Mouse (Mus musculus): Measurements from ENCODE around the gene Gnptg. TPM values are rescaled to one million over a fixed set of nuclear protein-coding genes. Genes with fewer than 3 reads are reported as not detected.

Gnptg gene
- total RNA-seq, 2 experiments from 2014 or later, result 54.6 to 56.0 TPM

DNA sequence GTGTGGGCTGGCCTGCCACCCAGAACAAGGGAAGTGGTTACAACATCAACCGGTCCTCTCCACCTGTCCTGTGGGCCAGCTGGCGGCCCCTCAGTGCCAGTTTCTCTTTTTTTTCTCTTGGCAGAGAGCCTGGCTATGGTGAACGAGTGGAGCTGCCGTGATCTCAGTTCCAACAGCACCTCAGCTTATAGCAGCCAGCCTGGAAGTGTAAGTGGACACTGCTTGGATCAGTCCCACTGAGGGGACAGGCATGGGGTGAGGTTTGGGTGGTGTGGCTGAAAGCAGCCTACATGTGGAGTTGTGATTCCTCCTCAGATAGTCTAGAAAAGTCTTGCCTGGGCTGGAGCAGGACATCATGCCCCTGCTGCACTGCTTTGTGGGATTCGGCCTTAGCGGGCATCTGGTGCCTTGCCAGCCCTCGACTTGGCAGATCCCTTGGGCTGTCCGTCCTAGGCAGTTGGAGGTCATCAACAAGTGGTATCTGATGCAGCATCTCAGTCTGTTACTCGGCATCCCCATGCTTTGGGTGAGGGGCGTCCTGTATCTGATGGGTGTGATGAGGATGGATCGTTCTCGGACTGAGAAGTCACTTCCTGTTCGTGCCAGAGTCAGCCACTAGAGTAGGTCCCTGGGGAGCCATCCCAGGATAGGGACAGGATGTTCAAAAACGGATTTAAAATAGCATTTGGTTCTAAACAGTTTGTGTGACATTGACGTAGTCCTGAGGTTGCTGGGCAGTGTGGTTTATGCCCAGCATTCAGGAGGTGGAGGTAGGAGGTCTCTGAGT lies 29.1 kb downstream of the Gnptg start:
- no peak for DNase-seq
- intact Hi-C loops (cut with DNase I), result no loop called here

DNA sequence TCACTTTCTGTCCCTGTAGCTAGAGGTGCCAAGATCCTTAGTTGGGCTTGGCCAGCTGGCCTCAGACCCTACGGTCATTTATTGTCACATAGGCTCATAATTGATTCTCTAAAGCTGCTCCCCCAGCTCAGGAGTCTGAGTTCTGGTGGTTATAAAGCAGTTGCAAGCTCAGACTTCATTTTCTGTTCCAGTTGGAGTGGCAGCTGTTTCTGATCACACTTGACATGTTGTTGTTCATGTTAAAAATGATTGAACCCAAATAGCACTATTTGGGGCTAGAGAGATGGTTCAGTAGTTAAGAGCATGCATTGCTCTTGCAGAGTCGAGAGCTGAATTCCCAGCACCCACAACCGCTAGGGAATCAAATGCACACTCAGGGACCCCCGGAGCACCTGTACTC lies 29.9 kb downstream of the Gnptg start:
- intact Hi-C loops (cut with DNase I), result no loop called here
- no peak for DNase-seq

DNA sequence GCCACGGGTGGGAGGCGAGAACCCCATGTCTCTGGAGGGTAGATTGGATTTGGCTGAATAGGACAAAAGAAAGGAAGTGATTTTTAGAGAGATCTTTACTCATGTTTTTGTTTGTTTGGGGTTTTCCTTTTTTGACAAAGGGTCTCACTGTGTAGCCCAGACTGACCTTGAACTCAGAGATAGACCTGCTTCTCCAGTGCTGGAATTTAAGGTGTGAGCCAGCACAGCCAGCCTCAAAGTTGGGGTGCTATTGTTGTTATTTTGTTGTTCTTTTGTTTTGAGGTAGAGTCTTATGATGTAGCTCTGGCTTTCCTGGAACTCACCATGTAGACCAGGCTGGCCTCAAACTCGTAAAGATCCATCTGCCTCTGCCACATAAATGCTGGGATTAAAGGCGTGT lies 37.5 kb downstream of the Gnptg start:
- DNase-seq, result no peak

DNA sequence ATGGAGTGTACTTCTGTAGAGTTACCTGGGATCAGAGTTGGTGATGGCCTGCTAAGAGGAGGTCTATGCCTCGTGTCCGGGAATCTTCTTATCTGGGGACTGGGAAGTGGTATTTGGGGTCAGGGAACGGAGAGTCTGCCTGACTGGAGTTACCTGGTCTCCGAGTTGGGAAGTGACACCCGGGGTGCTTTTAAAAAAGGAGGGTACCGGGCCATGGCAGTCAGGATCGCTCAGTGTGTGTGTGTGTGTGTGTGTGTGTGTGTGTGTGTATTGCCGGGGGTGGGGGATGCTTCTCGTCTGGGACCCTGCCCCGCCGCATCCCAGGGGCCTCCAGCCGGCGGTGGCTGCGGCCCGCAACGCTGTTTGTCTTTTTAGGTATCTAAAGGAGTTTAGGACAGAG lies 50.8 kb downstream of the Gnptg start:
- no peak for DNase-seq
- intact Hi-C loops (cut with DNase I), result no loop called here

More for the DNA sequence above, 37.5 kb downstream of the Gnptg start:
- intact Hi-C loops (cut with DNase I), result no loop called here

DNA sequence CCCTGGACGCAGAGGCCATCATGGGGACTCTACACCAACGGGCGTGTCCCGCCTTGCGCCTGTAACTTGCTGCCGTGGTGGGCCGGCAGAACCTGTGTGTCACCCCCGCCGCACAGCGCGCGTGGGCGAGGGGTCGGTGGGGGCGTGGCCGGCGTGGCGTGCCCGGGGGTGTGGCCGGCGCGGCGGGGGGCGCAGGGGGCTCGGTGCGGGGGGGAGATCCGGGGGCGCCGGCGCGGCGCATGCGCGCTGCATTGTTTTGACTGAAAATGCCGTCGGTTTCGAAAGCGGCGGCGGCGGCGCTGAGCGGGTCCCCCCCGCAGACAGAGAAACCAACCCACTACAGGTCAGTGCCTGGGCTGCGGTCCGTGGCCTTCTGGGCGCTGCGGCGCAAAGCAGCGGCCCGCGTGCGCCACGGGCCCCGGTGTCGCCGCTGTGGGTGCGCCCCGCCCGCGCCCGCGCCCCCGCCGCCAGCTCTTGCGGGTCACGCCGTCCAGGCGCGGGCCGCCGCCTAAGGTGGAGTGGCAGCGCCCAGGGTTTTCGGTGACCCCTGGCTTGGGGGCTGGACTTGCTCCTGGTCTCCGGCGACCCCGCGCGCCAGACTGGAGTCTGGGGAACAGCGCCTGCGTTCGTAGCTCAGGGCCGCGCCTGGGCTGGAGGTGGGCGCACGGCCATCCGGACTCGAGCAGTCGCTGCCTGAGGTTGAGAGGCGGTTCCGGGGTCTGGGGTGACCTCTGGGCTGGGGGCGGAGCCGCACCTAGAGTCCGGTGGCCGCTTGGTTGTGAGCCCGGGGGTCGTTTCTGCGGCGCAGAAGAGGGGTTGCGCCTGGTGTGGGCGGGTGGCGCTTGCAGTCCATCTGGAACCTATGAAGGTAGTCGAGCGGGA lies 51.5 kb downstream of the Gnptg start, which contains the start of gene Unkl:
Gene Unkl (plus strand): TSS at position 248 of the 882 bp plus-strand sequence.
- peak; percentile 81 for DNase-seq
- intact Hi-C loops (cut with DNase I), result no loop called here

DNA sequence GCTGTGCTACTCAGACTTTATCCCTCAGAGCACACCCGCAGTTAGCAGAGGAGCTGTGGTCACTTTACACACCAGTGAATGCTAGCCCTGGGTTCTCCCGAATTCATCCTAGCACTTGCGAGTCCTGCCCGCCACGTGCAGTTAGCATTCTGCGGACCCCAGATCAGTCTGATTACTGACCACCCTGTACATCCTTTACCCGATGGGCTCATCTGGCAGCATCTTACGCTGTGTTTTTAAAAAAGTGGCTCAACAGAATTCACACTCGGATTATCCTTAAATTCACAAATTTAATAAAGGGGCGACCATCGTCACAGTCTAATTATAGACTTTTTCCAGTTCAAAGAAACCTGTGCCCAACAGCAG lies 52.2 kb downstream of the Gnptg start:
- intact Hi-C loops (cut with DNase I), result no loop called here
- no peak for DNase-seq

DNA sequence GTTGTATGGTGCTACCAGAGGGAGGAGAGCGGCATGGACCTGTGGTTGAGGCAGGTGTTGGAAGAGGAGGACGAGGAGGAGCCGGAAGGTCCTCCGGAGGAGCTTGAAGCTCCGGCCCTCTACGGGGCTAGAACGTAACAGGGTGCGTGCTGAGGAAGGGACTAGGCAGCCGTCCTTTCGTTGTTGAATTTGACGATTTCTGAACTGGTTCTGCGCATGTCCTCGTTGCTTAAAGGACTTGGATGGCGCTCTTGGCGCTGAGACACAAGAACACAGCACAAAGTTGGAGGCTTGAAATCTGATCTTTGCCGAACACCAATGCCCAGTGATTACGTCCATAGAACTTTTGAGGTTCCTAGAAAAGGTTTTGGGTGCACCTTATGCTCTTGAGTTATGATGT lies 55.0 kb downstream of the Gnptg start:
- no peak for DNase-seq
- intact Hi-C loops (cut with DNase I), result no loop called here

DNA sequence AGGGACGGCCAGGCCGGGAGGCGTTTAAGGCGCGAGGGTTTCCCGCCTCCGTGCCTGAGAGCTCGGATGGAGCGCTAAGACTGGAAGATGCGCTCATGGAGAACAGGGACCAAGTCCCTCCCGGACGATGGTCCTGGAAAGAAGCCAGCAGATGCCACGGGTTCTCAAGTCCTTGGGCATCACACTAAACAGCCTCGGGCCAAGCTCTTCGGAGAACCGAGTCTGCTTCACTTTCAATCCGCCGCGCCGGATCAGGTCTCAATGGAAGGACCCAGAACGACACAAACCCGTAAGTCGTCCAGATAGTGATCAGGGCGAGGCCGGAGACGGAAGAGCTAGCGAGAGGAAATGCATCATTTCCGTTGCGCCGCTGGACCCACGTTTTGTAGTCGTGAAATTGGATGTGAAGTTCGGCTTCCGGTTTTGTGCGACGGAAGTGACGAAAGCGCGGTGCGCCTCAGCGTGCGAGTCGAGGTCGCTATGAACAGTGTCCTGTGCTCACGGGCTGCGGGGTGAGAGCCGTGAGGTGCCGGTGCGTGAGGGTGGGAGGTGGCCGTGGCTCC lies 55.7 kb downstream of the Gnptg start, which contains the start of gene BC003965:
Gene BC003965 (plus strand): TSS at position 426 of the 563 bp plus-strand sequence.
- intact Hi-C loops (cut with DNase I), result no loop called here

More for the DNA sequence above, 55.7 kb downstream of the Gnptg start, which contains the start of gene BC003965:
- peak; percentile 98 for DNase-seq

Small RNAs within 50 kb of the gene (microRNA-seq; reads per million reads assigned to microRNA genes)
- gene Mir3547, result 39.4 reads per million, percentile 42 among the genes with 10 or more reads in this experiment

Other genes with a start within 250 kb of the Gnptg start
- gene Cramp1l, start 224.3 kb downstream of the Gnptg start, total RNA-seq (2021), result 10 to 100 TPM; 27.7 to 29.0 TPM
- gene Ift140, start 224.0 kb downstream of the Gnptg start, total RNA-seq (2021), result 10 to 100 TPM; 29.9 to 32.2 TPM
- gene Tmem204, start 156.5 kb downstream of the Gnptg start, total RNA-seq (2021), result 1 to 10 TPM; 5.4 to 6.7 TPM
- gene Telo2, start 124.2 kb downstream of the Gnptg start, total RNA-seq (2021), result 10 to 100 TPM; 58.3 to 59.3 TPM
- gene Ptx4, start 119.4 kb downstream of the Gnptg start, total RNA-seq (2021), result under 1 TPM; 0.32 to 0.34 TPM
- gene Clcn7, start 106.7 kb downstream of the Gnptg start, total RNA-seq (2021), result 10 to 100 TPM; 40.9 to 42.5 TPM
- gene Ccdc154, start 77.7 kb downstream of the Gnptg start, total RNA-seq (2021), result under 1 TPM in 1 of 2 experiments, not detected in 1; 0.16 TPM
- not detected for gene Gm38655, start 64.7 kb downstream of the Gnptg start, total RNA-seq (2021)
- gene BC003965, start 55.6 kb downstream of the Gnptg start, total RNA-seq (2021), result 10 to 100 TPM; 16.8 to 18.6 TPM
- 10 to 100 TPM; 23.5 to 26.9 TPM for gene Unkl, start 51.7 kb downstream of the Gnptg start, total RNA-seq (2021)
- 10 to 100 TPM; 29.7 to 33.8 TPM for gene Tsr3, start within 50 bp of the Gnptg start, total RNA-seq (2021)
- gene Baiap3, start 16.2 kb upstream of the Gnptg start, total RNA-seq (2021), result 10 to 100 TPM in 1 of 2 experiments, 1 to 10 TPM in 1; 5.2 to 24.2 TPM
- gene Ube2i, start 34.5 kb upstream of the Gnptg start, total RNA-seq (2021), result 100 to 1,000 TPM; 297 to 302 TPM
- 1 to 10 TPM; 1.2 to 1.3 TPM for gene Prss34, start 58.3 kb upstream of the Gnptg start, total RNA-seq (2021)
- not detected for gene Prss28, start 68.5 kb upstream of the Gnptg start, total RNA-seq (2021)
- not detected for gene Prss29, start 78.5 kb upstream of the Gnptg start, total RNA-seq (2021)
- 1 to 10 TPM in 1 of 2 experiments, under 1 TPM in 1; 0.62 to 2.5 TPM for gene Tpsab1, start 105.4 kb upstream of the Gnptg start, total RNA-seq (2021)
- gene Tpsb2, start 126.2 kb upstream of the Gnptg start, total RNA-seq (2021), result 10 to 100 TPM in 1 of 2 experiments, 1 to 10 TPM in 1; 8.1 to 16.4 TPM
- gene Tpsg1, start 129.1 kb upstream of the Gnptg start, total RNA-seq (2021), result not detected
- gene Cacna1h, start 193.7 kb upstream of the Gnptg start, total RNA-seq (2021), result 100 to 1,000 TPM in 1 of 2 experiments, 10 to 100 TPM in 1; 96.9 to 103 TPM
- gene Tekt4, start 214.5 kb upstream of the Gnptg start, total RNA-seq (2021), result 1 to 10 TPM in 1 of 2 experiments, under 1 TPM in 1; 0.70 to 1.6 TPM

Data from left cerebral cortex, postnatal 4 days (tissue).